Mouse (Mus musculus): ENCODE measurements at regions not wholly inside any gene's neighbourhood (a gene's known extent, or its start where the extent isn't known, plus 50 kb on each side); places are given as distances from the start of the nearest gene placed in this dataset.

DNA sequence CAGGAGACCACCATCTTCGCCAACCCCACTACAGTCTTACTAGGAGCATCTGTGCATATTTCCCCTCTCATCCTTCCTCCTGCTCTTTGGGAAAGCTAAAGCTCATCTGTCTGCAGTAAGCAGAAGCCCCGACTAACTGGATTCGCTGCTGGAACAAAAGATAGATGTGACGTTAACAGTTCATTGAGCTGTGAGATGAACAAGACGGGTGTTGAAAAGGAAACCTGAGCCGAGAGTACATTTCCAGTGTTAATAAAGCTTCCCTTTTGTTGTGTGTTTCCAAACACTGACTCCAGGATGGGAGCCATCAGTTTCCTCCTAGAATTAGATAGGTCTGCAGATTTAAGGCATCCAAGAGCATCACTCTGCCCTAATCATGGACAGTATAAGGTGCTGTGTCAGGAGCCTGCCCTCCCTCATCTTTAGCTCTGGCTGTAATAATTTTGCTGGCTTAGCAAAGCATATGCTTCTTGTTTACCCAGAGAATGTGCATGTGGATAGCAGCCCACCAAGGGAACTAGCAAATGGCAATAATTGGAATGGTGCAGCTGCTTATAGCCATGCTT is 389.3 kb downstream of the Cdk5rap2 start:
- no peak overlapping the region for H3K4me2 ChIP-seq
- H3K4me1 ChIP-seq (ENCODE audit: insufficient read depth) = no peaks in the 10 kb centered on the region
- H3K27me3 ChIP-seq (ENCODE audit: insufficient read depth, low read length) = no peaks in the 10 kb centered on the region
- DNase-seq = no peak
- ATAC-seq (ENCODE audit: insufficient read depth) = no peak
- H3K4me3 ChIP-seq (ENCODE audit: low read depth, low read length) = no peak overlapping the region
- no peak overlapping the region for H3K9ac ChIP-seq
- no peak for TF ChIP-seq CTCF (IDR thresholded peaks at IDR 0.05; ENCODE audit: low read depth)
- H3K36me3 ChIP-seq (ENCODE audit: insufficient read depth) = no peaks in the 10 kb centered on the region
- WGBS = 76% methylated on average over 6 of the region's 6 CpGs
- H3K27ac ChIP-seq (ENCODE audit: low read depth) = no peak overlapping the region
- H3K9me3 ChIP-seq (ENCODE audit: low read depth, low read length) = no peaks in the 10 kb centered on the region

DNA sequence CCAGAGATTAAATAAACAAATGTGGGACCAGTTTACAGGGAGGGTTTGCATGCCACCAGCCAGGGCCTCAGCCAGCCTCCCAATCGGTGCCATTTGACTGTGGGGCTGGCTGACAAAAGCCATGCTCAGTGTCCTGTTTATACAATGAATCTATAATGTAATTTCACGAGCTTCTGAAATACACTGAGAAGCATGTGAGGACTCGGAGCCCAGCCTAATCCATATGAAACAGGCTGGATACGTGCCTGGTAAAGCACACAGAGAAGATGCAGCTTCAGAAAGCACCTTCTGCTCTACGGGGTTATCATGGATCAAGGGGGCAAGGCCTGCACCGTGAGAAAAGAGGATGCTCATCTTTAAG is 398.0 kb downstream of the Cdk5rap2 start:
- ATAC-seq (ENCODE audit: insufficient read depth) (no peak; the same call in 1 of the 2 replicates), DNase-seq (no peak)
- H3K36me3 ChIP-seq (ENCODE audit: insufficient read depth) = no peaks in the 10 kb centered on the region
- WGBS = 42% methylated on average over 6 of the region's 6 CpGs
- H3K4me1 ChIP-seq (ENCODE audit: insufficient read depth) = 0 out of 2 replicates have a peak, but pooled peaks cover 3% of the 10 kb centered on the region
- H3K4me3 ChIP-seq (ENCODE audit: low read depth, low read length) = no peak overlapping the region
- no peak for TF ChIP-seq CTCF (IDR thresholded peaks at IDR 0.05; ENCODE audit: low read depth)
- no peaks in the 10 kb centered on the region for H3K27me3 ChIP-seq (ENCODE audit: insufficient read depth, low read length)
- H3K9ac ChIP-seq = no peak overlapping the region
- H3K9me3 ChIP-seq (ENCODE audit: low read depth, low read length) = no peaks in the 10 kb centered on the region
- H3K27ac ChIP-seq (ENCODE audit: low read depth) = no peak overlapping the region
- no peak overlapping the region for H3K4me2 ChIP-seq

DNA sequence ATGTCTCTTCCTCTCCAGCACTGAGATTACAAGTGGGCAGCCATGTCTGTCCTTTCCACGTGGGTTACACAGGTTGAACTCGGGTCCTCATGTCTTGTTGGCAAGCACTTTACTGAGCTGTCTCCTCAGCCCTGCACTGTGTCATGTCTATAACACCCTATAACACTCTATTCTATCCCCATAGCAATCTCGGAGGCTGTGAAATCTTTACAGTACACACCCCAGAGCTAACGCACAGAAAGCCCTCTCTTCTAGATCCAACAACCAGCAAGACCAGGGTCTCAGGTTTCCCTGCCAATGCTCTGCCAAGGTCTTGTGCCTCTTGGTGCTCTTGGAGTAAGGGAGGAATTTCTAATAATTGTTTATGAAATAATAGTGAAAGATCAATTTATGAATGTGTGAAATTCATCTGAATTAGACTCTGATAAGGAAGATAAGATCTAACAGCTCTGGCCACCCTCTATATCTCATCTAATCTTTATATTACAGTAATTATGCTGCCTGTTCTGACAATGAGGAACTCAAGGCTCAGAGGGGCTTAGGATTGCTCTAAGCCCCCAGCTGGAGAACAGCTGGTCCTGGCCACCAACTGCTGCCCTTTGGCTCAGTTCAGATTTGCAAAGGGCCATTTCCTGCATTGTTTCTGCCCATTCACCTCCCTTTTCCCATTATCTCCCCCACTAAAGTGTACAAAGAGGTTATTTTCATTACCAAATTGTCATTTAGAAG is 398.6 kb downstream of the Cdk5rap2 start:
- ATAC-seq (ENCODE audit: insufficient read depth) (no peak; the same call in 1 of the 2 replicates), DNase-seq (peak; percentile 13)
- Histone ChIP-seq H3K9me3 (ENCODE audit: low read depth, low read length) (no peaks in the 10 kb centered on the region), H3K27me3 (ENCODE audit: insufficient read depth, low read length) (no peaks in the 10 kb centered on the region), H3K9ac (no peak overlapping the region), H3K27ac (ENCODE audit: low read depth) (no peak overlapping the region), H3K4me1 (ENCODE audit: insufficient read depth) (0 out of 2 replicates have a peak, but pooled peaks cover 3% of the 10 kb centered on the region), H3K4me2 (no peak overlapping the region), H3K36me3 (ENCODE audit: insufficient read depth) (no peaks in the 10 kb centered on the region), H3K4me3 (ENCODE audit: low read depth, low read length) (no peak overlapping the region)
- TF ChIP-seq CTCF (IDR thresholded peaks at IDR 0.05; ENCODE audit: low read depth) = no peak
- 54% methylated on average over 4 of the region's 4 CpGs for WGBS

DNA sequence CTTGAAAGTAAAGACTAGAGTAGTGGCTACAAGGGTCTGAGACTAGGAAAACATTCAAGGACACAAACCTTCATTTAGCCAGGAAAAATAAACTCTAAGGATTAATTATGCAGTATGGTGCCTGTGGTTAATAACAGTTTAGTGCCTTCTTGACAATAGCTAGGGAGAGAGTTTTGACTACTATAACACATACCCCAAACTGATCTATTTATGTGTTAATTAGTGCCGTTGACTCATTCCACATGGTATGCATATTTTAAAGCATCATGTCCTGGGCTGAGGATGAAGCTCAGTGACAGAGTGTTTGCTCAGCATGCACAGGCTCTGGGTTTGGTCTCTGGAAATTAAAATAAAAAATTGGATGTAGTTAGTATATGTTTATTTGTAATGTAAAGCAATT is 399.8 kb downstream of the Cdk5rap2 start:
- no peaks in the 10 kb centered on the region for H3K36me3 ChIP-seq (ENCODE audit: insufficient read depth)
- 0 out of 2 replicates have a peak, but pooled peaks cover 3% of the 10 kb centered on the region for H3K4me1 ChIP-seq (ENCODE audit: insufficient read depth)
- H3K4me3 ChIP-seq (ENCODE audit: low read depth, low read length) = no peak overlapping the region
- no peak for DNase-seq
- H3K27ac ChIP-seq (ENCODE audit: low read depth) = no peak overlapping the region
- no peaks in the 10 kb centered on the region for H3K9me3 ChIP-seq (ENCODE audit: low read depth, low read length)
- no peak overlapping the region for H3K4me2 ChIP-seq
- no peak for ATAC-seq (ENCODE audit: insufficient read depth)
- no peak overlapping the region for H3K9ac ChIP-seq
- TF ChIP-seq CTCF (IDR thresholded peaks at IDR 0.05; ENCODE audit: low read depth) = no peak
- no peaks in the 10 kb centered on the region for H3K27me3 ChIP-seq (ENCODE audit: insufficient read depth, low read length)
- 72% methylated on average over 1 of the region's 1 CpGs for WGBS

DNA sequence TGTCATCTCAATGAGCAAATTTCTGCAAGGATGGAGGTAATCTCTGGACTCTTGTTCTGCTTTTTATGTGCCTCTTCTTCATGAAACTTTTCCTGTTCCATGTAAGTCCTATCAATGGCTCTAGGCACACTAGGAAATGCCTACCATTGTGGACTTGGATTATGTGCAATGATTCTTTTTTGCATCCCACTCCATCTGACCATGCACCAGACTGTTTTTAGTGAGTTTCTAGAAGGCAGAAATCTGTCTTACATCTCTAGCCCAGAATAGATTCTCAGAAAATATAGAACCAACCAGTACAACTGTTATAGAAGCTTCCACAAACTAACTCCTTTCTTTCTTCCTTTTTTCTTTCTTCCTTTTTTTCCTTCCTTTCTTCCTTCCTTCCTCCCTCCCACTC is 405.3 kb downstream of the Cdk5rap2 start:
- DNase-seq (no peak), ATAC-seq (ENCODE audit: insufficient read depth) (no peak)
- Histone ChIP-seq H3K27ac (ENCODE audit: low read depth) (no peak overlapping the region), H3K9ac (no peak overlapping the region), H3K9me3 (ENCODE audit: low read depth, low read length) (peaks cover 4% of the 10 kb centered on the region; the same call in 1 of the 2 replicates), H3K36me3 (ENCODE audit: insufficient read depth) (no peaks in the 10 kb centered on the region), H3K4me2 (no peak overlapping the region), H3K4me3 (ENCODE audit: low read depth, low read length) (no peak overlapping the region), H3K4me1 (ENCODE audit: insufficient read depth) (no peaks in the 10 kb centered on the region), H3K27me3 (ENCODE audit: insufficient read depth, low read length) (no peaks in the 10 kb centered on the region)
- TF ChIP-seq CTCF (IDR thresholded peaks at IDR 0.05; ENCODE audit: low read depth) = no peak

DNA sequence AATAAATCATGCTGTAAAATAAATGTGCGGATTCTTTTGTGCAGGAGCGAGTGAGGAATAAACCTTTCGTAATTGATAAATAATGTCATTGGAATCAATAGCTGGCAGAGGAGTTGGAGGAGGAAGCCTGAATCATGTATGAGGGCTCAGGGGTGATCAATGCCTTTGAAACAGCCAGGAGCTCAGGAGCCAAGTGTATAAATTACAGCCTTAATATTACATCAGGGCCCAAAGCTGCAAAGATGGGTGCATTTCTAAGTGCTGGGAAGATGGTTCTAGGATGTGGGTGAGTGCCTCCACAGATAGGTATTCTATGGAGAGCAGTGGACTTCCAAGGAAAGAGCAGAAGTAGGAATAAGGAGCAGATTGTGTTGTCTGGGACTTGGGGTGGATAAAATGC is 417.0 kb downstream of the Cdk5rap2 start:
- H3K9me3 ChIP-seq (ENCODE audit: low read depth, low read length) = no peaks in the 10 kb centered on the region
- WGBS = 88% methylated on average over 3 of the region's 3 CpGs

DNA sequence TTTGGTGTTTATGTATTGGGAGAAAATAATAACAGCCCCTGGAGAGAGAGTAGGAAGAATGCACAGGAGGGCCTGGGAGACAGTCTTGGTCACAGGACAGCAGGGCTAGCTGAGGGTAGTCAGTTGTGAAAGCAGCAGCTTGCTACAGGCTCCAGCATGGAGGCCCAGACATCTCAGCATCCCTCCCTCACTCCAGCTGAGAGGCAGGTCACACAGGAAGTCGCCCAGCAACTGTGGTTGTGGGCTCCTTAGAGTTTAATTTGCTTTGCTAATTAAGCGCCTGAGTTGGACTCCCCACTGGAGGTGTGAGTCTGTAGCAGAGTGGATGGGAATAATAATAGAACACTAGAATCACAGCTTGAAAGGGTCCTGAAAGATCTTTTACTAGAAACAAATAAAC is 436.0 kb downstream of the Cdk5rap2 start:
- Histone ChIP-seq H3K36me3 (ENCODE audit: insufficient read depth) (no peaks in the 10 kb centered on the region), H3K27ac (ENCODE audit: low read depth) (no peak overlapping the region), H3K9ac (no peak overlapping the region), H3K4me2 (no peak overlapping the region), H3K4me3 (ENCODE audit: low read depth, low read length) (no peak overlapping the region), H3K9me3 (ENCODE audit: low read depth, low read length) (no peaks in the 10 kb centered on the region), H3K4me1 (ENCODE audit: insufficient read depth) (no peaks in the 10 kb centered on the region), H3K27me3 (ENCODE audit: insufficient read depth, low read length) (no peaks in the 10 kb centered on the region)
- ATAC-seq (ENCODE audit: insufficient read depth) = no peak
- no peak for DNase-seq
- 37% methylated on average over 2 of the region's 2 CpGs for WGBS
- no peak for TF ChIP-seq CTCF (IDR thresholded peaks at IDR 0.05; ENCODE audit: low read depth)

More for the DNA sequence above, 417.0 kb downstream of the Cdk5rap2 start:
- TF ChIP-seq CTCF (IDR thresholded peaks at IDR 0.05; ENCODE audit: low read depth) = no peak
- no peak overlapping the region for H3K4me3 ChIP-seq (ENCODE audit: low read depth, low read length)
- H3K36me3 ChIP-seq (ENCODE audit: insufficient read depth) = no peaks in the 10 kb centered on the region
- no peaks in the 10 kb centered on the region for H3K4me1 ChIP-seq (ENCODE audit: insufficient read depth)
- no peaks in the 10 kb centered on the region for H3K27me3 ChIP-seq (ENCODE audit: insufficient read depth, low read length)
- no peak for ATAC-seq (ENCODE audit: insufficient read depth)
- no peak for DNase-seq
- H3K4me2 ChIP-seq = no peak overlapping the region
- no peak overlapping the region for H3K27ac ChIP-seq (ENCODE audit: low read depth)
- no peak overlapping the region for H3K9ac ChIP-seq

Data from lung, embryonic 14.5 days (tissue).